Mouse (Mus musculus): ENCODE measurements at regions not wholly inside any gene's neighbourhood (a gene's known extent, or its start where the extent isn't known, plus 50 kb on each side); places are given as distances from the start of the nearest gene placed in this dataset.

- Histone ChIP-seq H3K4me1 (replicated peaks; ENCODE audit: control insufficient read depth, insufficient read depth, low read length) (no peaks in the 10 kb centered on the region), H3K4me2 (replicated peaks; ENCODE audit: low read depth) (no peak overlapping the region), H3K36me3 (ENCODE audit: control insufficient read depth, insufficient read depth) (no peaks in the 10 kb centered on the region), H3K4me3 (ENCODE audit: low read depth, low read length) (no peak overlapping the region), H3K9ac (ENCODE audit: low read depth, low read length) (no peak overlapping the region), H3K27ac (ENCODE audit: low read depth, low read length) (no peak overlapping the region), H3K27me3 (replicated peaks; ENCODE audit: control insufficient read depth, insufficient read depth, low read length) (no peaks in the 10 kb centered on the region), H3K9me3 (ENCODE audit: control insufficient read depth) (no peaks in the 10 kb centered on the region)
- WGBS, result 42% methylated on average over 2 of the region's 2 CpGs
- no peak for ATAC-seq
- no peak for TF ChIP-seq CTCF (IDR thresholded peaks at IDR 0.05; ENCODE audit: low read depth)
Observed at GRCm38 (mm10) chr4:31293752-31294151, 670.1 kb upstream of the Map3k7 start.

GRCm38 (mm10) chr4:31297848-31298247 lies 666.0 kb upstream of the Map3k7 start:
- Histone ChIP-seq H3K36me3 (ENCODE audit: control insufficient read depth, insufficient read depth) (no peaks in the 10 kb centered on the region), H3K9me3 (ENCODE audit: control insufficient read depth) (no peaks in the 10 kb centered on the region), H3K27me3 (replicated peaks; ENCODE audit: control insufficient read depth, insufficient read depth, low read length) (no peaks in the 10 kb centered on the region), H3K9ac (ENCODE audit: low read depth, low read length) (no peak overlapping the region), H3K27ac (ENCODE audit: low read depth, low read length) (no peak overlapping the region), H3K4me3 (ENCODE audit: low read depth, low read length) (no peak overlapping the region), H3K4me1 (replicated peaks; ENCODE audit: control insufficient read depth, insufficient read depth, low read length) (no peaks in the 10 kb centered on the region), H3K4me2 (replicated peaks; ENCODE audit: low read depth) (no peak overlapping the region)
- ATAC-seq, result no peak
- whole genome bisulfite sequencing, result 81% methylated on average over 3 of the region's 3 CpGs
- no peak for TF ChIP-seq CTCF (IDR thresholded peaks at IDR 0.05; ENCODE audit: low read depth)

GRCm38 (mm10) chr4:31319269-31319668 lies 644.6 kb upstream of the Map3k7 start:
- Histone ChIP-seq H3K27ac (ENCODE audit: low read depth, low read length) (no peak overlapping the region), H3K9me3 (ENCODE audit: control insufficient read depth) (no peaks in the 10 kb centered on the region), H3K9ac (ENCODE audit: low read depth, low read length) (no peak overlapping the region), H3K4me2 (replicated peaks; ENCODE audit: low read depth) (no peak overlapping the region), H3K4me3 (ENCODE audit: low read depth, low read length) (no peak overlapping the region), H3K4me1 (replicated peaks; ENCODE audit: control insufficient read depth, insufficient read depth, low read length) (no peaks in the 10 kb centered on the region), H3K27me3 (replicated peaks; ENCODE audit: control insufficient read depth, insufficient read depth, low read length) (no peaks in the 10 kb centered on the region), H3K36me3 (ENCODE audit: control insufficient read depth, insufficient read depth) (no peaks in the 10 kb centered on the region)
- WGBS, result 45% methylated on average over 6 of the region's 6 CpGs
- no peak for TF ChIP-seq CTCF (IDR thresholded peaks at IDR 0.05; ENCODE audit: low read depth)
- no peak for ATAC-seq

- Histone ChIP-seq H3K4me2 (replicated peaks; ENCODE audit: low read depth) (no peak overlapping the region), H3K9ac (ENCODE audit: low read depth, low read length) (no peak overlapping the region), H3K27me3 (replicated peaks; ENCODE audit: control insufficient read depth, insufficient read depth, low read length) (no peaks in the 10 kb centered on the region), H3K9me3 (ENCODE audit: control insufficient read depth) (no peaks in the 10 kb centered on the region), H3K36me3 (ENCODE audit: control insufficient read depth, insufficient read depth) (no peaks in the 10 kb centered on the region), H3K27ac (ENCODE audit: low read depth, low read length) (no peak overlapping the region), H3K4me3 (ENCODE audit: low read depth, low read length) (no peak overlapping the region), H3K4me1 (replicated peaks; ENCODE audit: control insufficient read depth, insufficient read depth, low read length) (no peaks in the 10 kb centered on the region)
- 60% methylated on average over 8 of the region's 8 CpGs for WGBS
- ATAC-seq, result no peak
- TF ChIP-seq CTCF (IDR thresholded peaks at IDR 0.05; ENCODE audit: low read depth), result no peak
Observed at GRCm38 (mm10) chr4:31320734-31321507, 643.0 kb upstream of the Map3k7 start.

GRCm38 (mm10) chr4:31323816-31324215 lies 640.1 kb upstream of the Map3k7 start:
- TF ChIP-seq CTCF (IDR thresholded peaks at IDR 0.05; ENCODE audit: low read depth), result no peak
- WGBS, result 90% methylated on average over 3 of the region's 3 CpGs
- Histone ChIP-seq H3K4me3 (ENCODE audit: low read depth, low read length) (no peak overlapping the region), H3K4me2 (replicated peaks; ENCODE audit: low read depth) (no peak overlapping the region), H3K27ac (ENCODE audit: low read depth, low read length) (no peak overlapping the region), H3K36me3 (ENCODE audit: control insufficient read depth, insufficient read depth) (no peaks in the 10 kb centered on the region), H3K9me3 (ENCODE audit: control insufficient read depth) (no peaks in the 10 kb centered on the region), H3K27me3 (replicated peaks; ENCODE audit: control insufficient read depth, insufficient read depth, low read length) (no peaks in the 10 kb centered on the region), H3K4me1 (replicated peaks; ENCODE audit: control insufficient read depth, insufficient read depth, low read length) (no peaks in the 10 kb centered on the region), H3K9ac (ENCODE audit: low read depth, low read length) (no peak overlapping the region)
- 0 out of 2 replicates have a peak, but pooled peaks have one; percentile 36 for ATAC-seq

- no peak overlapping the region for H3K4me3 ChIP-seq (ENCODE audit: low read depth, low read length)
- 69% methylated on average over 5 of the region's 5 CpGs for WGBS
- no peak for ATAC-seq
- no peak overlapping the region for H3K4me2 ChIP-seq (replicated peaks; ENCODE audit: low read depth)
- no peaks in the 10 kb centered on the region for H3K27me3 ChIP-seq (replicated peaks; ENCODE audit: control insufficient read depth, insufficient read depth, low read length)
- no peaks in the 10 kb centered on the region for H3K36me3 ChIP-seq (ENCODE audit: control insufficient read depth, insufficient read depth)
- H3K9ac ChIP-seq (ENCODE audit: low read depth, low read length), result no peak overlapping the region
- no peak for TF ChIP-seq CTCF (IDR thresholded peaks at IDR 0.05; ENCODE audit: low read depth)
- no peaks in the 10 kb centered on the region for H3K9me3 ChIP-seq (ENCODE audit: control insufficient read depth)
- H3K4me1 ChIP-seq (replicated peaks; ENCODE audit: control insufficient read depth, insufficient read depth, low read length), result no peaks in the 10 kb centered on the region
- no peak overlapping the region for H3K27ac ChIP-seq (ENCODE audit: low read depth, low read length)
Observed at GRCm38 (mm10) chr4:31328798-31329197, 635.1 kb upstream of the Map3k7 start.
